Mouse (Mus musculus) mesoderm, embryonic 11.5 days (tissue): ENCODE measurements around the gene Pla2g4d.
"Not testable (repeated sequence)": the region's sequence is repeated elsewhere in the genome, so short reads cannot be mapped to it uniquely, and the experiment has no call there.

ENCODE experiments used
- DNase-seq: peaks from one replicate; pipeline ENCODE4 v3.0.0-alpha.2; 2012; ENCODE audit warnings: low read depth, low spot score

Pla2g4d gene

GRCm38 (mm10) chr2:120261346-120261745, 27.7 kb downstream of the Pla2g4d start:
- DNase-seq = no peak

DNA sequence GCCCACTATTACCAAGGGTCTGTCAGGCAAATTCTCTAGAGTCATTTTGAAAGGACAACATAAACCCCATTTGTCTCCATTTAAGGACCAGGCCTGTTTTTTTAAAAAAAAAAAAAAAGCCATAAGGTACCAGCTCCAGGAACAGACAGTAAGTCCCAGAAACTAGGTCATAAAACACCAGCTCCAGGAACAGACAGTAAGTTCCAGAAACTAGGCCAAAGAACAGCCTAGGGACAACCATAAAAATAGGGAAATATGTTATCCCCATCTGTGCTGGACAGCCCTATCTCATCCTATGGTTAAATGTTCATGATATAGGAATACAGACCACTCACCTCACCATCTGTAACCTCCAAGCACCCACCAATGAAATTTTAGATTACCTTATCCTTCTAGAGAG, 32.7 kb downstream of the Pla2g4d start:
- no peak for DNase-seq

DNA sequence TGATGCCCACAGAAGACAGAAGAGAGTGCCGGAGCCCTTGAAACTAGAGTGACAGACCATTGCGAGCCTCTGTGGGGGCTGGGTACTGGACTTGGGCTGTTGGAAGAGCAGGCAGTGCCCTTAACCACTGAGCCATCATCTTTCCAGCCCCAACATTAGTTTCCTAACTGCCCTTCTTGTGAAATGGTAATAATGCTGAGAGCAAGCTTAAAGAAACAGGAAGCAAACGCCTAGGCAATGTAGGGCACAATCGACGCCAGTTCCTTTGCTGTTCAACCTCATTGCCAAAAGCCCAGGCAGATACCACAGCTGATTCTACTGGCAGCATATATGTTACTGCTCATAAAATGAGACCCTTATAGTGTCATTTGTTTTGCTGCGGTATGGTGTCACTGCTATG, 36.4 kb downstream of the Pla2g4d start:
- no peak for DNase-seq

GRCm38 (mm10) chr2:120245421-120246016, 43.5 kb downstream of the Pla2g4d start:
- no peak for DNase-seq

GRCm38 (mm10) chr2:120244679-120245420, 44.1 kb downstream of the Pla2g4d start, which contains the start of gene Pla2g4e:
Gene Pla2g4e, minus strand, starts transcription at chr2:120245335.
- peak; percentile 10 for DNase-seq

DNA sequence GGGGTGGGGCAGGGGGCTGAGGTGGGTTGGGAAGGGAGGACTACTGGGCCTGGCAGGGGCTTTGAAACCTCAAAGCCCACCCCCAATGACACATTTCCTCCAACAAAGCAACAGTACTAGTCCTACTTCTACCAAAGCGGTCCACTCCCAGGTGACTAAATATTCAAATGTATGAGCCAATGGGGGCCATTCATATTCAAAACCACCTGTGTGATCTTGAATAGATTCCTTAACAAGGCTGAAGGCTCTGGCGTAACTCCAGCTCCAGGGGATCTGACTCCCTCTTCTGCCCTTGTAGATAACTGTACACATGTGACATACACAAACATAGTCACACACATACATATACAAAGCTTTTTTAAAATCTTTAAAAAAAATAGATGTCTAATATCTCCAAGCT, 45.0 kb downstream of the Pla2g4d start:
- DNase-seq = no peak

DNA sequence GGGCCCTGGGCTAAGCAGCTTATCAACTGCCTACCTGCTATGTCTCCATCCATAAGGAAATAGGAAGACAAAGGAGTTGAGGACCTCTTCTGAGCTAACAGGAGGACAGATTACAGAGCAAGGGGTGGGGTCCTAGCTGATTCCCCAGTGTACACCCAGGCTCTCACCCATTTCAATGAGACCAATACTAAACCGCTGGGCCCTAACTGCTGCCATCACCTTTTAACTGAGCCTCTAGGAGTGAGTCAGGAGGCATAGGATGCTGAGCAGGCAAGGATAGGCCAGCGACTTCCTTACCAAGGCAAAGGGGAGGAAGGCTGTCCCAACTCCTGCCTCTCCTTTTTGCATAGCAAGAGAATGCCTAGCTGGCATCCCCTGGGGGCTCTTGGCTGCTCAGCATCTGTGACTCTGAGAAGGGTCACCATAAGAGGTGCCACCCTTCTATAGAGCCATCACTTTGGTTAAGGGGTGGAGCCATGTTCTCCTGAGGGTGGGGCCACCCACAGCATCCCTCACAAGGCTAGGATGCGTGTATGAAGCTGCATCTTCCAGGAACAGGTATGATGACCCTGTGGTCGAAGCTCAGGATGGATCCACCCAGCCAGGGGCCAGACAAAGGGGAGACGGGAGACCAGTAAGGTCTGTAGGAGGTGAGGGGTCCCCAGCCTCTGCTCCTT, 46.1 kb downstream of the Pla2g4d start:
- no peak for DNase-seq

GRCm38 (mm10) chr2:120238733-120239132, 50.3 kb downstream of the Pla2g4d start:
- not testable (repeated sequence) for DNase-seq

- DNase-seq = no peak
These were observed 51.2 kb downstream of the Pla2g4d start for GRCm38 (mm10) chr2:120237784-120238183.

DNA sequence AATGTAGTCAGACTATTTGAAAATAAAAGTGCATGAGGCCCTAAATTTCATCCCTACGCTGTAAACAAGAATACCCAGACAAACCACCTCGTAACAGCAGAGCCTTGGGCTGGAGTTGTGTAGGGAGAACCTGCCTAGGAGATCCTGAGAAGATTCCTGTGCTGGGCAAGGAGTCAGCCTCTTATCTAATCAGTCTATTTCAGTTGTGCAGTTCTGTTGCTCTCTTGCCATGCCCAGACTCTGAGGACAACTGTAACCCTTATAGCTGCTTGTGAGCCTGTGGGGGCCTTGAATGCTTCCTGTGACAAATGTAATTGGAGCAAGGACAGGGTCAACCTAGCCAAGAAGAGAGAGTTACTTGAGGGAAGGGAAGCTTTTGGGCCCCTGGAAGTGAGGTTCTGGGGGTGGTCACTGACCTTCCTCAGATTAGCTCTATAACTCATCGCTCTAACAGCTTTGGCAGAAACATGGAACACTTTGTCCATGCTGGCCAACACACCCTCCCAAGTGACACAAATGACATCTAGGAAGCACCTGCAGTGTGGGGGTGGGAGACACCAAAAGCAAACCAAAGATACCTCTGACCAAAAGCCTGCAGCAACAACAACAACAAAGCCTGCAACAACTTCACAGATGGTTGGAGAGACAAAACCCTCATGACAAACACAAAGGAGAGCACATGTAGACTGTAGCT, 52.9 kb downstream of the Pla2g4d start:
- no peak for DNase-seq

- no peak for DNase-seq
These were observed 53.6 kb downstream of the Pla2g4d start for GRCm38 (mm10) chr2:120235381-120235780.

DNA sequence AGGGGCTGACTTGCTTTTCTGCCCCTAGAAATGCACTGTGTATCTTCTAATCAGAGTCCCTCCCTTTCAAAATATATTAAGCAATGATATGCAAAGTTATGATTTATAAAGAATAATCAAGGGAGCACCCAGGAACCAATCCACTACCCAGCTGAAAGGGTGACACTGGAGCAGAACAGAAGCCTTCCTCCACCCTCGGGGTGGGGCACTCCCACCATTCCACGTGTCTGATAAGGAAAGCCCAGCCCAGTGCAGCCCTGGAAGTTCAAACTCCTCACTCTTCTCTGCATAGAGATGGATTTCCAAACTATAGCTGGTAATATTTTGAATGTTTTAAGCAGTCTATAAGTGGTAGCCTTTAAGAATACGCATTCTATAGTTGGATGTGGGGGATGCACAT, 57.4 kb downstream of the Pla2g4d start:
- DNase-seq = no peak
